Mouse (Mus musculus) spleen, embryonic (tissue): ENCODE results near the gene Tas2r107.
"Not testable (repeated sequence)": the region's sequence is repeated elsewhere in the genome, so short reads cannot be mapped to it uniquely, and the experiment has no call there.

Experiments
- CTCF ChIA-PET: fragments of 350-600 bp; sonication (Branson Sonifier 250); formaldehyde crosslinking; loops from one replicate; lab custom pipeline; 2022; lab: Charles Lee

Gene Tas2r107

GRCm38 (mm10) chr6:131660049-131660448 is at the start of gene Tas2r107:
Tas2r107 (minus strand) TSS chr6:131660149.
- CTCF ChIA-PET = no interaction called here

- CTCF ChIA-PET = no interaction called here
Measured at GRCm38 (mm10) chr6:131689963-131690362, 30.0 kb upstream of the Tas2r107 start, which contains the start of gene Tas2r114. Tas2r114 (minus strand) TSS chr6:131690063.

GRCm38 (mm10) chr6:131687395-131687794 is 27.4 kb upstream of the Tas2r107 start, which contains the start of gene Tas2r105:
Tas2r105 (minus strand) TSS chr6:131687495.
- CTCF ChIA-PET = no interaction called here

GRCm38 (mm10) chr6:131685644-131686043 is 25.7 kb upstream of the Tas2r107 start, which contains the start of gene Tas2r104:
Tas2r104 (minus strand) TSS chr6:131685744.
- CTCF ChIA-PET = no interaction called here

- CTCF ChIA-PET = no interaction called here
Measured at GRCm38 (mm10) chr6:131678786-131679185, 18.8 kb upstream of the Tas2r107 start, which contains the start of gene Tas2r106. Tas2r106 (minus strand) TSS chr6:131678886.

GRCm38 (mm10) chr6:131630812-131631211 is 29.1 kb downstream of the Tas2r107 start, which contains the start of gene Tas2r130:
Tas2r130 (minus strand) TSS chr6:131630912.
- CTCF ChIA-PET = no interaction called here

- CTCF ChIA-PET = not testable (repeated sequence)
Measured at GRCm38 (mm10) chr6:131609956-131610355, 50.0 kb downstream of the Tas2r107 start.
